Mouse (Mus musculus) lung, embryonic 16.5 days (tissue): ENCODE results near the gene Ext2. TPM values are rescaled to one million over a fixed set of nuclear protein-coding genes. Genes with fewer than 3 reads are reported as not detected.

Source experiments
- ATAC-seq: fragments of 200-750 bp; cut with Nextera tagmentation; 2 replicates; pipeline ENCODE4 v1.8.0; 2017; ENCODE audit warnings: low read depth, mild to moderate bottlenecking, moderate library complexity
- H3K27ac ChIP-seq: fragments of 300-500 bp; sonication (generic); 2 replicates; pipeline ENCODE4 v1.5.1; 2014; ENCODE audit warnings: mild to moderate bottlenecking, control low read depth, low read length
- H3K27me3 ChIP-seq: fragments of 300-500 bp; sonication (generic); 2 replicates; pipeline ENCODE4 v1.6.1; 2014; ENCODE audit warnings: low read depth, low read length, mixed read lengths; ENCODE audit not compliant: control insufficient read depth, insufficient read depth
- H3K36me3 ChIP-seq: fragments of 300-500 bp; sonication (generic); 2 replicates; pipeline ENCODE4 v1.6.1; 2014; ENCODE audit warnings: low read length; ENCODE audit not compliant: control insufficient read depth, insufficient read depth
- H3K4me1 ChIP-seq: fragments of 300-500 bp; sonication (generic); replicated peaks from 2 replicates; pipeline ENCODE4 v1.6.1; 2014; ENCODE audit warnings: low read length, mixed read lengths; ENCODE audit not compliant: control insufficient read depth, insufficient read depth
- H3K4me2 ChIP-seq: fragments of 300-500 bp; sonication (generic); 2 replicates; pipeline ENCODE4 v1.6.1; 2014; ENCODE audit warnings: low read depth, low read length, control low read depth
- H3K4me3 ChIP-seq: fragments of 300-500 bp; sonication (generic); 2 replicates; pipeline ENCODE4 v1.5.1; 2014; ENCODE audit warnings: mild to moderate bottlenecking, low read length, control low read depth
- H3K9ac ChIP-seq: fragments of 300-500 bp; sonication (generic); 2 replicates; pipeline ENCODE4 v1.6.1; 2014; ENCODE audit warnings: low read length, control low read depth
- H3K9me3 ChIP-seq: fragments of 300-500 bp; sonication (generic); 2 replicates; pipeline ENCODE4 v1.6.1; 2016; ENCODE audit warnings: low read length; ENCODE audit not compliant: control insufficient read depth
- WGBS: fragments of 180-500 bp; shearing (Covaris S2); extraction: QIAGEN DNeasy Blood & Tissue Kit; methylation state at CpG from one replicate; pipeline ENCODE4 v1.1.7; 2014; 5-methylcytosine and 5-hydroxymethylcytosine counted together
- polyA plus RNA-seq: library from polyadenylated mRNA; unstranded; fragments of >200 nt; fragmentation: Nextera tagmentation; extraction: Ambion mirVana; gene quantifications from 2 replicates; pipeline ENCODE4 v1.2.1, GENCODE M21; 2015

The Ext2 gene
- polyA plus RNA-seq, 1 experiment from 2014 or later = 128 TPM

DNA sequence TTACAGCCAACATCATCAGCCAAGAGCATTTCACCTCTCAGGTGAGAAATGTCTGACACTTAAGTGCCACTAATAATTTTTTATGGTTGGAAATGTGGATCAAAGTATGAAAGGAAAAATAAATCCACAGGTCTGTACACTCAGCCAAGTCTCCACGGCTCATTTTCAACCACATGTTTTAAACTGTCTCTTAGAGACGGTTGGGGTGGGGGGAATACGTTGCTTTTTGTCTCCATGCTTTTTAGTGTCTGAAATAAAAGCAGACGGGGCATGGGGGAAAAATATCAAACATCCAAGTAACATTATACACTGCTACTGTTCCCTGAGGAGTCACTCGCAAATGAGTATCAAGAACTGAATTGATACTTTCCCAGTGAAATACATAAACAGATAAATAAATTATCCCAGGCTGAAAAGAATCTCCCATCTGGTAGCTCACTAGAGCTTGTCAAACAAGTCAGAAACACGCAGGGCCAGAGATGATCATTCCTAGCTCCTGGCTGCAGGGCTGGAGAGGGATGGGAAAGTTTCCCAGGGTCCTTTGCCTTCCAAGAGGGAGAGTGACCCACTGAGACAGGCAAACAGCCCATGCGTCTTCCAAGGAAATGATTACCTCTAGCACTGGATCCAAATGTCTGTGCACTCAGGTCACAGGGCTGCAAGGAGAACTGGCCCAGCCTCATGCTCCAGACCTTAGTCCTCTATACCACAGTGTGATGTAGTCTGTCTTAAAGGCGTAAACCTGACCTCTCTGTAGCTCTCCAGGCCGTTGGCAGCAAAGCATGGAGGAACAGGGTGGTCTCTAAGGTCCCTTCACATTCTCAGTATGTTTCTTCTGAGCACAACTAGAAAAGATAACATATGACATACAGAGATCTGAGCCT, 102.3 kb downstream of the Ext2 start:
- peaks cover 3% of the 10 kb centered on the region; the same call in 1 of the 2 replicates for H3K4me1 ChIP-seq
- no peak overlapping the region for H3K4me3 ChIP-seq
- 43% methylated on average over 9 of the region's 9 CpGs for WGBS

GRCm38 (mm10) chr2:93713267-93713666, 109.1 kb downstream of the Ext2 start:
- peaks cover 2% of the 10 kb centered on the region for H3K4me1 ChIP-seq
- no peak overlapping the region for H3K4me3 ChIP-seq
- no peaks in the 10 kb centered on the region for H3K36me3 ChIP-seq
- H3K9ac ChIP-seq = no peak overlapping the region
- no peaks in the 10 kb centered on the region for H3K27me3 ChIP-seq
- H3K27ac ChIP-seq = no peak overlapping the region
- H3K9me3 ChIP-seq = no peaks in the 10 kb centered on the region
- H3K4me2 ChIP-seq = no peak overlapping the region
- no peak for ATAC-seq

More for the DNA sequence above, 102.3 kb downstream of the Ext2 start:
- H3K36me3 ChIP-seq = no peaks in the 10 kb centered on the region
- no peak overlapping the region for H3K27ac ChIP-seq
- H3K9ac ChIP-seq = no peak overlapping the region
- H3K4me2 ChIP-seq = no peak overlapping the region
- no peaks in the 10 kb centered on the region for H3K27me3 ChIP-seq
- ATAC-seq = peak; percentile 36; the same call in 1 of the 2 replicates
- no peaks in the 10 kb centered on the region for H3K9me3 ChIP-seq

- peak; percentile 93 for ATAC-seq
- no peak overlapping the region for H3K4me2 ChIP-seq
- 38% methylated on average over 3 of the region's 3 CpGs for WGBS
- no peak overlapping the region for H3K27ac ChIP-seq
- no peak overlapping the region for H3K9ac ChIP-seq
- H3K4me1 ChIP-seq = peaks cover 2% of the 10 kb centered on the region
- no peaks in the 10 kb centered on the region for H3K9me3 ChIP-seq
- no peaks in the 10 kb centered on the region for H3K36me3 ChIP-seq
- H3K27me3 ChIP-seq = no peaks in the 10 kb centered on the region
- H3K4me3 ChIP-seq = no peak overlapping the region
These were observed 110.9 kb downstream of the Ext2 start for GRCm38 (mm10) chr2:93711460-93711859.

GRCm38 (mm10) chr2:93709696-93710095, 112.7 kb downstream of the Ext2 start:
- no peaks in the 10 kb centered on the region for H3K9me3 ChIP-seq
- no peaks in the 10 kb centered on the region for H3K27me3 ChIP-seq
- WGBS = 65% methylated on average over 3 of the region's 3 CpGs
- H3K36me3 ChIP-seq = no peaks in the 10 kb centered on the region
- no peak overlapping the region for H3K27ac ChIP-seq
- H3K4me3 ChIP-seq = no peak overlapping the region
- H3K4me1 ChIP-seq = peaks cover 2% of the 10 kb centered on the region
- no peak for ATAC-seq
- no peak overlapping the region for H3K4me2 ChIP-seq
- no peak overlapping the region for H3K9ac ChIP-seq

DNA sequence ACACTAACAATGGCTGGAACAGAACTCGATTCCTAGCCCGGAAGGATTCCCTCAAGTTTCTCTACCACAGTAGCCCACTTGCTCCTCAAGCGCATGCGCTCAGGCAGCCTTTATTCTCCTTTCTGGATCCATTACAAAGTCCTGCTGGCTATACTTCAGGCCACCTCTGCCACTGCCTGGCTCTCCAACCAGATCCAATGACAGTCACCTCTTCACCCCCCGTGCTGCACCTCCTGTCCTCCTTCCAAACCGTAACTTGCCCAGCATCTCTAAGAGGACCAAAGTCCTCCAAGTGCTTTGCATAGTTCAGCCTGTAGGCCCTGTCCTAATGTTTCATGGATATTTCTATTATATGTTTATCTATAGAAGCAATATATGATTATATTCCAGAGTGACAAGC, 113.1 kb downstream of the Ext2 start:
- ATAC-seq = no peak
- H3K4me1 ChIP-seq = peaks cover 2% of the 10 kb centered on the region
- no peak overlapping the region for H3K4me3 ChIP-seq
- no peak overlapping the region for H3K27ac ChIP-seq
- H3K4me2 ChIP-seq = no peak overlapping the region
- no peaks in the 10 kb centered on the region for H3K27me3 ChIP-seq
- no peaks in the 10 kb centered on the region for H3K36me3 ChIP-seq
- 91% methylated on average over 6 of the region's 6 CpGs for WGBS
- H3K9ac ChIP-seq = no peak overlapping the region
- H3K9me3 ChIP-seq = no peaks in the 10 kb centered on the region

DNA sequence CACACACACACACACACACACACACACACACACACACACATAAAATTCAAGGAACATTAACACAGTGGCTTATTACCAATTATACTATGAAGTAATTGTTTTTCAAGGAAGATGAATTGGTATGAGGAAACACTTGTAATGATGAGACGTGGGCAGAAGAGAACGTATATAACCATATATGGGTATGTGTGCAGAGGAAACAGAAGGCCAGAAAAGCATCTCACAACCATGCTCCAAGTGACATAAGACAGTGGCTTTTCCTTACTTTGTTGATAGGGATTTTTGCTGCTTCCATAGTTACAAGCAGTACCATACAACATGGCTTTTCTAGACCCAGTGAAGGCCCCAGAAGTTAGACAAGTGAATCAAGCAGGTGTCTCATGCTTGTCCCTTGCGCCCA, 115.5 kb downstream of the Ext2 start:
- Histone ChIP-seq H3K27me3 (no peaks in the 10 kb centered on the region), H3K36me3 (no peaks in the 10 kb centered on the region), H3K4me2 (no peak overlapping the region), H3K9me3 (no peaks in the 10 kb centered on the region), H3K27ac (no peak overlapping the region), H3K9ac (no peak overlapping the region), H3K4me3 (no peak overlapping the region), H3K4me1 (peaks cover 2% of the 10 kb centered on the region; the same call in 1 of the 2 replicates)
- 80% methylated on average over 3 of the region's 3 CpGs for WGBS
- ATAC-seq = no peak

GRCm38 (mm10) chr2:93706407-93706806, 116.0 kb downstream of the Ext2 start:
- H3K9ac ChIP-seq = no peak overlapping the region
- H3K27ac ChIP-seq = no peak overlapping the region
- ATAC-seq = no peak
- WGBS = 75% methylated on average over 2 of the region's 2 CpGs
- no peak overlapping the region for H3K4me2 ChIP-seq
- H3K4me3 ChIP-seq = no peak overlapping the region
- no peaks in the 10 kb centered on the region for H3K9me3 ChIP-seq
- no peaks in the 10 kb centered on the region for H3K27me3 ChIP-seq
- no peaks in the 10 kb centered on the region for H3K4me1 ChIP-seq
- H3K36me3 ChIP-seq = 0 out of 2 replicates have a peak, but pooled peaks cover 1% of the 10 kb centered on the region

GRCm38 (mm10) chr2:93704195-93704594, 118.2 kb downstream of the Ext2 start:
- 83% methylated on average over 4 of the region's 4 CpGs for WGBS
- H3K4me2 ChIP-seq = no peak overlapping the region
- no peak for ATAC-seq

DNA sequence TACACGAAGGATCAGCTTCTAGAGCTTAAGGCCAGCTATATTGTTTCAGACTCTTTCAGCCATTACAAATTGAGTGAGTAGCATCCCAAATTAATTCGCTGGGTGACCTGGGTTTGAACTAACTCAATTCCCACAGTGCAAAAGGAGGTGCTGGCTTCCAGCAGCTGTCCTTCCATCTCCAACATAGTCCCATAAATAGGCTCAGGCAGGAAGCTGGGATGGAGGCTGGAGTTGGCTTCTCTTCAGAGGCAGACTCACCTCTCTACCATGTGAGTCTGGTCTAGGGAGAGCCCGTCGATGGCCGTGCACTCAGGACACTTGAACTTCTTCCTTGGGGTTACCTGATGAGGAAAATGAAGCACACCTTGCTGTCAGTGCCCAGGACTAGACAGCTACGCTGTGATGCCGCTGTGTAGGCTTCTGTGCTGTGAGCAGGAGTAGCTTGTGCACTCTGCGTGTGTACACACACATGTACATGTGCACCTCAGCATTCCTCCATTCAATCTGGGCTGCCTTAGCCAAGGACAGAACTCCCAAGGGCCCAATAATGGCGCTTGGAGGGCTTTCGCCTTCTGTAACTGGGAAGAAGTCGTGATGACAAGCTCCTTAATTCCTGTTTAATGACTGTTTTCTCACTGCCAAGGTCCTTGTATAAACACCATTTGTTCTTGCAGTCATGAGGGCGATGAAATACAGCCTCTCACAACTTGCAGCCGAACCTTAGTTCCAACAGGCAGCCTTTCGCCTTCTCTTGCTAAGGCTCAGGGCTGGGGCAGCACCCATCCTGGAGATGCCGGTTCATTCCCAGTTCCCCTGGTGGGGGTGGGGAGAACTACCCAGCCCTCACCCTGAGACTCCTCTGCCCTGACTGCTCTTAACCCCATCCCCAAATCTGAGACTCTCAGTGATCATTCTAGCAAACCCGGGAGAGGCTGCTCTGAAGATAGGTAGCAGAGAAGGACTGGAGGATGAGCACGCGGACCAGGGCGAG, 119.1 kb downstream of the Ext2 start:
- Histone ChIP-seq H3K4me2 (no peak overlapping the region), H3K9ac (no peak overlapping the region), H3K4me3 (no peak overlapping the region), H3K36me3 (peaks cover 7% of the 10 kb centered on the region; the same call in 1 of the 2 replicates), H3K4me1 (no peaks in the 10 kb centered on the region), H3K9me3 (no peaks in the 10 kb centered on the region), H3K27ac (no peak overlapping the region), H3K27me3 (no peaks in the 10 kb centered on the region)
- WGBS = 74% methylated on average over 19 of the region's 19 CpGs
- ATAC-seq = no peak

More at GRCm38 (mm10) chr2:93704195-93704594, 118.2 kb downstream of the Ext2 start:
- Histone ChIP-seq H3K27ac (no peak overlapping the region), H3K9ac (no peak overlapping the region), H3K36me3 (peaks cover 7% of the 10 kb centered on the region; the same call in 1 of the 2 replicates), H3K4me1 (no peaks in the 10 kb centered on the region), H3K4me3 (no peak overlapping the region), H3K27me3 (no peaks in the 10 kb centered on the region), H3K9me3 (no peaks in the 10 kb centered on the region)
